Mouse (Mus musculus): ENCODE data around the gene Gng10. TPM values are rescaled to one million over a fixed set of nuclear protein-coding genes. Genes with fewer than 3 reads are reported as not detected.

Gng10 gene
- polyA plus RNA-seq, 1 experiment from 2014 or later: 137 TPM

DNA sequence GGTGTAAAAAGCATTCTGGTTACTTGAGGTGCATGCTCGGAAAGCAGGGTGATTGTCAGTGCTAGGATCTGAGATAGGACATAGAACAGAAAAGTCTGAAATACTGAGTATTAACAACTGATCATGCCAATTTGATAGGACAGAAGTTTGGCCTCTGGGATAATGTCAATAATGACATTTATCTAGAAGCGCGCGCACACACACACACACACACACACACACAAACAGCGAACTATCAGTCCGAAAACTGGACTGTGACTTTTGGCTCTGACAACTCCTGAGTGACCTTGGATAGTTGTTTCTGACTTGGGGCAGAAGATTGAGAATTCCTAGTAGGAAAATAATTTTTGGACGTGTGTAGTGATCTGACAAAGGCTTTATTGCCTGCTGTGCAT lies 31.1 kb upstream of the Gng10 start:
- 0 out of 2 replicates have a peak overlapping the region, but pooled peaks have one; percentile 88 for H3K27ac ChIP-seq (ENCODE audit: low read depth)
- no peak for DNase-seq
- 18% methylated on average over 7 of the region's 7 CpGs for WGBS

DNA sequence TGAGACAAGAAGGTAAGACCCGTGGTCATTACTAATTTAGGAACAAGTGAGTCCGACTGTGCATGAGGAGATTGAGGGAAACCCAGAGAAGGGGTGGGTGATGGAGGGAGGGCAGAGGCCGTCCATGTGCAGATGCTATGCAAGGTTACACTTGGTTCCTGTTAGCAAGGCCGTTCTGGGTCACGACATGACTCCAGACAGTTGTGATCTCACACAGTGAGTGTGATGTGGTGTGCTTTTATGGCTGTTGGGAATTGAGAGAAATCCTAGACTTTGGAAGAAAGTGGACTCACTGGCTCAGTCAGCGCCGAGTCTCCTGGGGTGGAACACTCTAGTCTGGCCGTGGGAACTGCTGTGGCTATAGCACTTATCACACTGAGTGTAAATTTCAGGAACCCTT lies 28.7 kb upstream of the Gng10 start:
- ATAC-seq (ENCODE audit: insufficient read depth) (no peak), DNase-seq (no peak)
- H3K4me3 ChIP-seq (ENCODE audit: low read depth, low read length): no peak overlapping the region
- TF ChIP-seq CTCF (IDR thresholded peaks at IDR 0.05; ENCODE audit: low read depth): no peak
- H3K27ac ChIP-seq (ENCODE audit: low read depth): no peak overlapping the region
- H3K4me2 ChIP-seq: no peak overlapping the region
- H3K4me1 ChIP-seq (ENCODE audit: insufficient read depth): peaks cover 11% of the 10 kb centered on the region; the same call in 1 of the 2 replicates
- no peaks in the 10 kb centered on the region for H3K9me3 ChIP-seq (ENCODE audit: low read depth, low read length)
- WGBS: 58% methylated on average over 8 of the region's 8 CpGs
- H3K36me3 ChIP-seq (ENCODE audit: insufficient read depth): no peaks in the 10 kb centered on the region
- H3K27me3 ChIP-seq (ENCODE audit: insufficient read depth, low read length): no peaks in the 10 kb centered on the region
- H3K9ac ChIP-seq: no peak overlapping the region

More for the DNA sequence above, 31.1 kb upstream of the Gng10 start:
- Histone ChIP-seq H3K9ac (peak overlapping the region; percentile 88), H3K4me3 (ENCODE audit: low read depth, low read length) (peak overlapping the region; percentile 92), H3K4me1 (ENCODE audit: insufficient read depth) (peaks cover 11% of the 10 kb centered on the region; the same call in 1 of the 2 replicates), H3K4me2 (peak overlapping the region; percentile 87), H3K9me3 (ENCODE audit: low read depth, low read length) (no peaks in the 10 kb centered on the region), H3K27me3 (ENCODE audit: insufficient read depth, low read length) (no peaks in the 10 kb centered on the region), H3K36me3 (ENCODE audit: insufficient read depth) (no peaks in the 10 kb centered on the region)
- ATAC-seq (ENCODE audit: insufficient read depth): no peak
- TF ChIP-seq CTCF (IDR thresholded peaks at IDR 0.05; ENCODE audit: low read depth): no peak

DNA sequence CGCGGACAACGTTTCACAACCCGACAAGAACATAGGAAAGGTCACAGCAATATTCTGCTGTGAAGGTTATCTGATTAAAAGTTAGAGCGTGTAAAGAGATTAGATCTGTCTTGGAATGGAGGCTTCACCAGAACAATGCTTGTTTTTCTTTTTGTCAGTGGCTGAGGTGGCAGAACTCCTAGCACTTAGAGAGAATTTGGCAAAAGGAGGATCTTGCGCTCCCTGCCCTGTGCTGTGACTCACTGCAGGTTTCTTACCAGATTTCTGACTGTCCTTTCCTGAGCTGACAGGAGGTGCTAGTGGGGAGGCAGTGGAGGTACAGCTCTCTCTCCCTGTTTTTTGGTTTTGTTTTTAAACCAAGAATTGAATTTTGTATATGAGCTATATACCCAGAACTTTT lies 27.9 kb upstream of the Gng10 start:
- TF ChIP-seq CTCF (IDR thresholded peaks at IDR 0.05; ENCODE audit: low read depth): no peak
- H3K4me2 ChIP-seq: no peak overlapping the region
- no peaks in the 10 kb centered on the region for H3K36me3 ChIP-seq (ENCODE audit: insufficient read depth)
- no peak for ATAC-seq (ENCODE audit: insufficient read depth)
- 67% methylated on average over 6 of the region's 6 CpGs for WGBS
- no peaks in the 10 kb centered on the region for H3K27me3 ChIP-seq (ENCODE audit: insufficient read depth, low read length)
- no peak for DNase-seq
- no peaks in the 10 kb centered on the region for H3K9me3 ChIP-seq (ENCODE audit: low read depth, low read length)
- H3K4me3 ChIP-seq (ENCODE audit: low read depth, low read length): no peak overlapping the region
- H3K27ac ChIP-seq (ENCODE audit: low read depth): no peak overlapping the region
- no peak overlapping the region for H3K9ac ChIP-seq
- H3K4me1 ChIP-seq (ENCODE audit: insufficient read depth): peaks cover 11% of the 10 kb centered on the region; the same call in 1 of the 2 replicates

GRCm38 (mm10) chr4:59007974-59008373 lies 26.9 kb upstream of the Gng10 start:
- ATAC-seq (ENCODE audit: insufficient read depth) (no peak), DNase-seq (no peak)
- WGBS: 74% methylated on average over 5 of the region's 5 CpGs
- peaks cover 11% of the 10 kb centered on the region; the same call in 1 of the 2 replicates for H3K4me1 ChIP-seq (ENCODE audit: insufficient read depth)
- no peaks in the 10 kb centered on the region for H3K36me3 ChIP-seq (ENCODE audit: insufficient read depth)
- TF ChIP-seq CTCF (IDR thresholded peaks at IDR 0.05; ENCODE audit: low read depth): no peak
- H3K4me2 ChIP-seq: no peak overlapping the region
- no peaks in the 10 kb centered on the region for H3K27me3 ChIP-seq (ENCODE audit: insufficient read depth, low read length)
- no peak overlapping the region for H3K9ac ChIP-seq
- no peaks in the 10 kb centered on the region for H3K9me3 ChIP-seq (ENCODE audit: low read depth, low read length)
- H3K27ac ChIP-seq (ENCODE audit: low read depth): no peak overlapping the region
- H3K4me3 ChIP-seq (ENCODE audit: low read depth, low read length): no peak overlapping the region

- DNase-seq: no peak
- peaks cover 9% of the 10 kb centered on the region; the same call in 1 of the 2 replicates for H3K4me1 ChIP-seq (ENCODE audit: insufficient read depth)
- no peaks in the 10 kb centered on the region for H3K9me3 ChIP-seq (ENCODE audit: low read depth, low read length)
- WGBS: 88% methylated on average over 7 of the region's 7 CpGs
- no peak overlapping the region for H3K27ac ChIP-seq (ENCODE audit: low read depth)
- H3K4me3 ChIP-seq (ENCODE audit: low read depth, low read length): no peak overlapping the region
- H3K4me2 ChIP-seq: no peak overlapping the region
- no peaks in the 10 kb centered on the region for H3K36me3 ChIP-seq (ENCODE audit: insufficient read depth)
- H3K27me3 ChIP-seq (ENCODE audit: insufficient read depth, low read length): no peaks in the 10 kb centered on the region
- ATAC-seq (ENCODE audit: insufficient read depth): no peak
- TF ChIP-seq CTCF (IDR thresholded peaks at IDR 0.05; ENCODE audit: low read depth): no peak
- no peak overlapping the region for H3K9ac ChIP-seq
Observed at GRCm38 (mm10) chr4:59009186-59009585, 25.7 kb upstream of the Gng10 start.

- ATAC-seq (ENCODE audit: insufficient read depth): no peak
- Histone ChIP-seq H3K4me3 (ENCODE audit: low read depth, low read length) (no peak overlapping the region), H3K4me2 (no peak overlapping the region), H3K9ac (no peak overlapping the region), H3K9me3 (ENCODE audit: low read depth, low read length) (no peaks in the 10 kb centered on the region), H3K36me3 (ENCODE audit: insufficient read depth) (no peaks in the 10 kb centered on the region), H3K4me1 (ENCODE audit: insufficient read depth) (peaks cover 4% of the 10 kb centered on the region; the same call in 1 of the 2 replicates), H3K27me3 (ENCODE audit: insufficient read depth, low read length) (no peaks in the 10 kb centered on the region), H3K27ac (ENCODE audit: low read depth) (no peak overlapping the region)
- DNase-seq: no peak
- 77% methylated on average over 4 of the region's 4 CpGs for WGBS
- no peak for TF ChIP-seq CTCF (IDR thresholded peaks at IDR 0.05; ENCODE audit: low read depth)
Observed at GRCm38 (mm10) chr4:59009696-59010095, 25.2 kb upstream of the Gng10 start.

GRCm38 (mm10) chr4:59011446-59011845 lies 23.4 kb upstream of the Gng10 start:
- Histone ChIP-seq H3K4me3 (ENCODE audit: low read depth, low read length) (no peak overlapping the region), H3K36me3 (ENCODE audit: insufficient read depth) (no peaks in the 10 kb centered on the region), H3K9ac (no peak overlapping the region), H3K4me1 (ENCODE audit: insufficient read depth) (no peaks in the 10 kb centered on the region), H3K9me3 (ENCODE audit: low read depth, low read length) (no peaks in the 10 kb centered on the region), H3K27ac (ENCODE audit: low read depth) (no peak overlapping the region), H3K4me2 (no peak overlapping the region), H3K27me3 (ENCODE audit: insufficient read depth, low read length) (no peaks in the 10 kb centered on the region)
- DNase-seq (no peak), ATAC-seq (ENCODE audit: insufficient read depth) (no peak)
- no peak for TF ChIP-seq CTCF (IDR thresholded peaks at IDR 0.05; ENCODE audit: low read depth)
- 44% methylated on average over 3 of the region's 3 CpGs for WGBS

GRCm38 (mm10) chr4:59015181-59015580 lies 19.7 kb upstream of the Gng10 start:
- DNase-seq (no peak), ATAC-seq (ENCODE audit: insufficient read depth) (no peak)
- no peak overlapping the region for H3K27ac ChIP-seq (ENCODE audit: low read depth)
- no peak for TF ChIP-seq CTCF (IDR thresholded peaks at IDR 0.05; ENCODE audit: low read depth)
- H3K36me3 ChIP-seq (ENCODE audit: insufficient read depth): peaks cover 24% of the 10 kb centered on the region
- no peak overlapping the region for H3K4me3 ChIP-seq (ENCODE audit: low read depth, low read length)
- WGBS: 89% methylated on average over 3 of the region's 3 CpGs
- H3K27me3 ChIP-seq (ENCODE audit: insufficient read depth, low read length): no peaks in the 10 kb centered on the region
- H3K4me2 ChIP-seq: no peak overlapping the region
- H3K9ac ChIP-seq: no peak overlapping the region
- no peaks in the 10 kb centered on the region for H3K4me1 ChIP-seq (ENCODE audit: insufficient read depth)
- H3K9me3 ChIP-seq (ENCODE audit: low read depth, low read length): no peaks in the 10 kb centered on the region

All from lung, embryonic 14.5 days (tissue).